Mouse (Mus musculus) G1E (cell line): ENCODE data around the gene Ubash3b.

Experiments
- CTCF ChIP-seq: IDR thresholded peaks from 2 replicates; pipeline ENCODE4 v1.5.1; 2012; ENCODE audit warnings: low read depth, low read length, inconsistent platforms, mixed read lengths
- GATA1 ChIP-seq: IDR thresholded peaks from 2 replicates; pipeline ENCODE4 v1.6.1; 2012; ENCODE audit warnings: borderline replicate concordance, low read length, inconsistent platforms, mixed read lengths
- POLR2AphosphoS5 ChIP-seq: IDR thresholded peaks from 2 replicates; pipeline ENCODE4 v1.6.1; 2012; ENCODE audit warnings: low read depth, low read length, inconsistent platforms; ENCODE audit not compliant: insufficient replicate concordance
- TAL1 ChIP-seq: conservative IDR thresholded peaks from 2 replicates; pipeline ENCODE4 v1.6.1; 2012; ENCODE audit warnings: low read depth, low read length, inconsistent platforms, mixed read lengths

GRCm38 (mm10) chr9:41007785-41008184 is 153.7 kb downstream of the Ubash3b start:
- TF ChIP-seq CTCF: no peak
- no peak for TF ChIP-seq TAL1
- TF ChIP-seq POLR2AphosphoS5: no peak
- no peak for TF ChIP-seq GATA1
